Mouse (Mus musculus) hindbrain, postnatal 0 days (tissue): ENCODE results near the gene Rps21. TPM values are rescaled to one million over a fixed set of nuclear protein-coding genes. Genes with fewer than 3 reads are reported as not detected.

Experiments used
- ATAC-seq: fragments of 200-750 bp; cut with Nextera tagmentation; 2 replicates; pipeline ENCODE4 v1.8.0; 2017; ENCODE audit warnings: mild to moderate bottlenecking, moderate TSS enrichment, moderate library complexity
- DNase-seq: peaks from one replicate; pipeline ENCODE4 v3.0.0-alpha.2; 2015; ENCODE audit warnings: low spot score
- H3K27ac ChIP-seq: fragments of 300-500 bp; sonication (generic); 2 replicates; pipeline ENCODE4 v1.5.1; 2014; ENCODE audit warnings: mild to moderate bottlenecking
- H3K27me3 ChIP-seq: fragments of 300-500 bp; sonication (generic); 2 replicates; pipeline ENCODE4 v1.6.1; 2014; ENCODE audit warnings: low read length, mixed read lengths; ENCODE audit not compliant: insufficient read depth
- H3K36me3 ChIP-seq: fragments of 300-500 bp; sonication (generic); 2 replicates; pipeline ENCODE4 v1.6.1; 2014; ENCODE audit warnings: low read length, mixed read lengths; ENCODE audit not compliant: insufficient read depth
- H3K4me1 ChIP-seq: fragments of 300-500 bp; sonication (generic); 2 replicates; pipeline ENCODE4 v1.6.1; 2014; ENCODE audit warnings: antibody characterized with exemption, low read length, mixed read lengths; ENCODE audit not compliant: insufficient read depth
- H3K4me2 ChIP-seq: fragments of 300-500 bp; sonication (generic); 2 replicates; pipeline ENCODE4 v1.6.1; 2014; ENCODE audit warnings: low read depth, mild to moderate bottlenecking, low read length, moderate library complexity, mixed read lengths
- H3K4me3 ChIP-seq: fragments of 300-500 bp; sonication (generic); 2 replicates; pipeline ENCODE4 v1.5.1; 2014; ENCODE audit warnings: low read length
- H3K9ac ChIP-seq: fragments of 300-500 bp; sonication (generic); replicated peaks from 2 replicates; pipeline ENCODE4 v1.6.1; 2014; ENCODE audit warnings: mild to moderate bottlenecking, low read length, moderate library complexity, mixed read lengths
- H3K9me3 ChIP-seq: fragments of 300-500 bp; sonication (generic); 2 replicates; pipeline ENCODE4 v1.6.1; 2016; ENCODE audit warnings: low read length, mixed read lengths
- CTCF ChIP-seq: IDR thresholded peaks from 2 replicates; pipeline ENCODE4 v1.5.1; 2016; ENCODE audit warnings: antibody characterized with exemption, control low read depth, low read depth
- WGBS: fragments of 180-500 bp; shearing (Covaris S2); extraction: QIAGEN DNeasy Blood & Tissue Kit; methylation state at CpG from one replicate; pipeline ENCODE4 v1.1.7; 2014; 5-methylcytosine and 5-hydroxymethylcytosine counted together
- polyA plus RNA-seq: library from polyadenylated mRNA; unstranded; fragments of >200 nt; fragmentation: Nextera tagmentation; extraction: Ambion mirVana; gene quantifications from 2 replicates; pipeline ENCODE4 v1.2.1, GENCODE M21; 2015
- total RNA-seq: library from RNA; depleted of rRNA; stranded (reverse); fragments of >200 nt; gene quantifications from 2 replicates; pipeline ENCODE4 v1.2.3, GENCODE M21; 2014

Gene Rps21
- total and polyA plus RNA-seq, 2 experiments from 2014 or later, result 465 to 857 TPM

GRCm38 (mm10) chr2:180248947-180249660 is 8.1 kb upstream of the Rps21 start:
- Histone ChIP-seq H3K4me2 (no peak overlapping the region), H3K4me1 (no peaks in the 10 kb centered on the region), H3K4me3 (no peak overlapping the region), H3K36me3 (no peaks in the 10 kb centered on the region), H3K9ac (no peak overlapping the region), H3K27me3 (no peaks in the 10 kb centered on the region), H3K27ac (no peak overlapping the region), H3K9me3 (no peaks in the 10 kb centered on the region)
- ATAC-seq (no peak), DNase-seq (no peak)
- TF ChIP-seq CTCF, result no peak
- 59% methylated on average over 9 of the region's 9 CpGs for WGBS

- no peak overlapping the region for H3K4me2 ChIP-seq
- TF ChIP-seq CTCF, result peak; percentile 99
- H3K4me1 ChIP-seq, result peaks cover 3% of the 10 kb centered on the region; the same call in 1 of the 2 replicates
- H3K9ac ChIP-seq, result no peak overlapping the region
- H3K4me3 ChIP-seq, result no peak overlapping the region
- DNase-seq, result peak; percentile 93
- WGBS, result 28% methylated on average over 11 of the region's 11 CpGs
- ATAC-seq, result peak; percentile 84; the same call in 1 of the 2 replicates
- H3K9me3 ChIP-seq, result no peaks in the 10 kb centered on the region
- no peak overlapping the region for H3K27ac ChIP-seq
- no peaks in the 10 kb centered on the region for H3K27me3 ChIP-seq
- H3K36me3 ChIP-seq, result no peaks in the 10 kb centered on the region
Measured at GRCm38 (mm10) chr2:180250930-180251611, 6.1 kb upstream of the Rps21 start.

- Histone ChIP-seq H3K4me1 (peaks cover 4% of the 10 kb centered on the region; the same call in 1 of the 2 replicates), H3K36me3 (no peaks in the 10 kb centered on the region), H3K9me3 (no peaks in the 10 kb centered on the region), H3K4me2 (no peak overlapping the region), H3K27me3 (no peaks in the 10 kb centered on the region), H3K27ac (no peak overlapping the region), H3K4me3 (no peak overlapping the region), H3K9ac (no peak overlapping the region)
- 45% methylated on average over 3 of the region's 3 CpGs for WGBS
- DNase-seq (no peak), ATAC-seq (no peak)
- no peak for TF ChIP-seq CTCF
Measured at GRCm38 (mm10) chr2:180251838-180252237, 5.3 kb upstream of the Rps21 start.

DNA sequence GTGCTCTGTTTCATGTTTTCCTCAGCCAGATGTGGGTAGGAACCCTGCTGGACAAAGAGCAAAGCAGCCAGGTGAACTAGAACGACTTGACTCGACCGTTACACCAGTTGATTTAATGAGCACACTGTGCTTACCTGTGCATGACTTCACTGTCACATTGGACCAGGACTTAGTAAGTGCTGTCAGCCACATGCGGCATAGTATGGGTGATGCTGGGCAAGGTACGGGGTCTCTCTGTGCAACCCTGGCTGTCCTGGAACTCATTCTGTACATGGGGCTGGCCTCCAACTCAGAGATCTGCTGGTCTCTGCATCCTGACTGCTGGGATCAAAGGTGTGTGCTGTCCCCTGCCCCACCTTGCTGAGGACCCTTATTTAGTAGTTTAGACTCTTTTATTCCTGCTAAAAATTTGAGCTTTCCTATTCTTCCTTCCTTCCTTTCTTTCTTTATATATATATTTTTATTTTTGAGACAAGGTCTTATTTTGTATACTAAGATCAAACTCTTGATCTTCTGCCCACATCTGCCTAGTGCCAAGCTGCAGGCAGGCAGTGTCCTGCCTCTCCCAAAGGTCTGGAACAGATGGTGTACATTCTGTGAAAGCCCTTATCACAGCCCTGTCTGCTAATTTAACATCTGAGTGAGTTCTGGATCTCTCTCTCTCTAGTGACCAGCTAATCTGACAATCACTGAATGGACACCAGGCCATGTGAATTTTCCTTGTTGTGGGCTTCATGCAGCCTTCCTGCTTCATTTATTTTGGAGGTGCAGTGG is 2.6 kb upstream of the Rps21 start:
- DNase-seq (no peak), ATAC-seq (no peak)
- Histone ChIP-seq H3K9me3 (no peaks in the 10 kb centered on the region), H3K36me3 (peaks cover 8% of the 10 kb centered on the region; the same call in 1 of the 2 replicates), H3K27ac (no peak overlapping the region), H3K9ac (no peak overlapping the region), H3K27me3 (no peaks in the 10 kb centered on the region), H3K4me2 (no peak overlapping the region), H3K4me3 (no peak overlapping the region), H3K4me1 (peaks cover 7% of the 10 kb centered on the region)
- no peak for TF ChIP-seq CTCF
- 85% methylated on average over 5 of the region's 5 CpGs for WGBS

DNA sequence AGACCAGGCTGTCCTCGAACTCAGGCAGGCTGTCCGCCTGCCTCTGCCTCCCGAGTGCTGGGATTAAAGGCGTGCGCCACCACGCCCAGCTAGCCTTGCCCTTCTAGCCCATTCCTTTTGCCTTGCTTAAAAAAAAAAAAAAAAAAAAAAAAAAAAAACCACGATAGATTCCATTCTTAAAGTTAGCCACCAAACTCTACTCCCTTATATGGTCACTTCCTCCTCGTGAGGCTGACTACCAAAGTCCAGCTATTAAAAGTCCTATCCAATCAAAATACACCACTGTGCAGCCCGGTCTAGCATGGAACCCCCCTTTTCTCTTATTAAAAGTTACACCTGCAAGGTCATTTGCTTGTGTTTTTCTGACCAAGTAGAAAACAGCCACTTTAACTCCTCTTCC is 1.5 kb upstream of the Rps21 start:
- no peak for DNase-seq
- Histone ChIP-seq H3K4me2 (peak overlapping the region; percentile 88; the same call in 1 of the 2 replicates), H3K27me3 (no peaks in the 10 kb centered on the region), H3K27ac (no peak overlapping the region), H3K9ac (no peak overlapping the region), H3K9me3 (no peaks in the 10 kb centered on the region), H3K4me1 (peaks cover 7% of the 10 kb centered on the region), H3K4me3 (no peak overlapping the region), H3K36me3 (peaks cover 19% of the 10 kb centered on the region; the same call in 1 of the 2 replicates)
- TF ChIP-seq CTCF, result no peak
- WGBS, result 91% methylated on average over 9 of the region's 9 CpGs
- no peak for ATAC-seq

GRCm38 (mm10) chr2:180256296-180257000 is 729 bp upstream of the Rps21 start:
- Histone ChIP-seq H3K27ac (peak overlapping the region; percentile 92), H3K36me3 (peaks cover 27% of the 10 kb centered on the region; the same call in 1 of the 2 replicates), H3K27me3 (no peaks in the 10 kb centered on the region), H3K9me3 (no peaks in the 10 kb centered on the region), H3K9ac (peak overlapping the region; percentile 88), H3K4me2 (peak overlapping the region; percentile 88), H3K4me3 (peak overlapping the region; percentile 81), H3K4me1 (peaks cover 7% of the 10 kb centered on the region)
- WGBS, result 25% methylated on average over 26 of the region's 26 CpGs
- TF ChIP-seq CTCF, result no peak
- DNase-seq, result no peak
- ATAC-seq, result peak; percentile 58; the same call in 1 of the 2 replicates
